Mouse (Mus musculus) lung, postnatal 0 days (tissue): ENCODE measurements around the gene Rrp7a.

ENCODE experiments used
- CTCF ChIP-seq: IDR thresholded peaks from 2 replicates; pipeline ENCODE4 v1.5.1; 2016; ENCODE audit warnings: antibody characterized with exemption, mild to moderate bottlenecking
- EP300 ChIP-seq: IDR thresholded peaks from 2 replicates; pipeline ENCODE4 v1.6.1; 2016; ENCODE audit warnings: antibody characterized with exemption, mild to moderate bottlenecking, control low read depth

DNA sequence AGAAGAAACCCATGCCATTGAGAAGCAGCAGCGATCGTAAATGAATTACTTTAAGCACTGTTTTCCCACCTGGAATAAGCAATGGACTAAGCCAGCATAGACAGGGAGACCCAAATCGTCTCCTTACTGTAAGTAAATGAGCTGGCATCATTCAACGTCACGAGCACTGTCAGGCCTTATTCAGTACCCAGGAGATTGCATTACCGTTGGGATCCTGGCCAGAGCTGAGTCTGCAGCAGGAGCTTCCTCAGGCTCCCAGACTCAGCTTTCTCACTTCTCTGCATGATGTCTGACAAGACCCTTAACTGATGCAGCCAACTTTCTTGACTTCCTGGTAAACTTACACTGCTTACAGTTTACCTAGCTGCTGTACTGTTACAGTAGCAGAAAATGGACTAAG lies 12.1 kb upstream of the Rrp7a start:
- no peak for TF ChIP-seq CTCF
- no peak for TF ChIP-seq EP300
